Mouse (Mus musculus): ENCODE data around the gene Gpr18. TPM values are rescaled to one million over a fixed set of nuclear protein-coding genes. Genes with fewer than 3 reads are reported as not detected.

Gene Gpr18
- total RNA-seq, 2 experiments from 2014 or later, result 0.25 TPM; not detected in 1

GRCm38 (mm10) chr14:121924876-121925275 lies 9.3 kb upstream of the Gpr18 start:
- no peak for DNase-seq (ENCODE audit: low spot score in 2 of 2)

GRCm38 (mm10) chr14:121922731-121923130 lies 7.2 kb upstream of the Gpr18 start:
- no peak for DNase-seq (ENCODE audit: low spot score in 2 of 2)

GRCm38 (mm10) chr14:121922016-121922415 lies 6.4 kb upstream of the Gpr18 start:
- DNase-seq (ENCODE audit: low spot score in 2 of 2), result no peak

- DNase-seq (ENCODE audit: low spot score in 2 of 2), result no peak
Measured at GRCm38 (mm10) chr14:121920511-121921124, 5.0 kb upstream of the Gpr18 start.

GRCm38 (mm10) chr14:121919752-121920151 lies 4.2 kb upstream of the Gpr18 start:
- DNase-seq (ENCODE audit: low spot score in 2 of 2), result no peak

- DNase-seq (ENCODE audit: low spot score in 2 of 2), result no peak
Measured at GRCm38 (mm10) chr14:121918266-121918665, 2.7 kb upstream of the Gpr18 start.

- no peak for DNase-seq (ENCODE audit: low spot score in 2 of 2)
Measured at GRCm38 (mm10) chr14:121916311-121917094, 922 bp upstream of the Gpr18 start.

- no peak for DNase-seq (ENCODE audit: low spot score in 2 of 2)
Measured at GRCm38 (mm10) chr14:121915143-121915542, 438 bp downstream of the Gpr18 start.

GRCm38 (mm10) chr14:121912501-121912900 lies 3.1 kb downstream of the Gpr18 start:
- no peak for DNase-seq (ENCODE audit: low spot score in 2 of 2)

- DNase-seq (ENCODE audit: low spot score in 2 of 2), result no peak
Measured at GRCm38 (mm10) chr14:121909868-121910267, 5.7 kb downstream of the Gpr18 start.

- no peak for DNase-seq (ENCODE audit: low spot score in 2 of 2)
Measured at GRCm38 (mm10) chr14:121906992-121907681, 8.4 kb downstream of the Gpr18 start.

GRCm38 (mm10) chr14:121906341-121906991 lies 9.1 kb downstream of the Gpr18 start:
- DNase-seq (ENCODE audit: low spot score in 2 of 2), result no peak

- no peak for DNase-seq (ENCODE audit: low spot score in 2 of 2)
Measured at GRCm38 (mm10) chr14:121904754-121905153, 10.8 kb downstream of the Gpr18 start.

GRCm38 (mm10) chr14:121903381-121903876 lies 12.2 kb downstream of the Gpr18 start:
- DNase-seq (ENCODE audit: low spot score in 2 of 2), result no peak

GRCm38 (mm10) chr14:121901511-121901910 lies 14.1 kb downstream of the Gpr18 start:
- no peak for DNase-seq (ENCODE audit: low spot score in 2 of 2)

- no peak for DNase-seq (ENCODE audit: low spot score in 2 of 2)
Measured at GRCm38 (mm10) chr14:121899071-121899470, 16.5 kb downstream of the Gpr18 start.

GRCm38 (mm10) chr14:121898509-121898908 lies 17.1 kb downstream of the Gpr18 start:
- DNase-seq (ENCODE audit: low spot score in 2 of 2), result no peak

- no peak for DNase-seq (ENCODE audit: low spot score in 2 of 2)
Measured at GRCm38 (mm10) chr14:121897773-121898172, 17.8 kb downstream of the Gpr18 start.

GRCm38 (mm10) chr14:121896126-121897090 lies 19.2 kb downstream of the Gpr18 start:
- DNase-seq (ENCODE audit: low spot score in 2 of 2), result no peak

GRCm38 (mm10) chr14:121895316-121895715 lies 20.3 kb downstream of the Gpr18 start:
- DNase-seq (ENCODE audit: low spot score in 2 of 2), result no peak
